Mouse (Mus musculus): ENCODE measurements around the gene Gm3625.

DNA sequence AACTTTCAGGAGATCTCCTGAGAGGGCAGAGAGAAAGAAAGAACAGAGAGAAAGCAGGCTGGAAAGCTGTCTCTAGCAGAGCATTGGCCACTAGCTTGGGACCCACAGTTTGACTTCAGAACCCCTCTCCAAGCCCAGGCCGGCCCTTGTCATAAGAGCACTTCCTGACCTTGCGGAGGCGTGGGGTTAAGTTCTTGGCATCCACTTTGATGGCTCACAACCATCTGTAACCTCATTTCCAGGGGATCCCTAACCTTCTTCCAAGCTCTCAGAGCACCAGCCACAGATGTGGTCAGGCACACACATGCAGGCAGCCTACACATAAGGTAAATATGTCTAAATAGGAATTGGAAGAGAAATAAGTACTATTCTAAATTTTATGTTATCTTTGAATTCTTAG lies 35.3 kb downstream of the Gm3625 start:
- no peak for TF ChIP-seq GATA1 (IDR thresholded peaks at IDR 0.05; ENCODE audit: low read length)
- no peak for TF ChIP-seq TAL1 (IDR thresholded peaks at IDR 0.05; ENCODE audit: low read length)
